Mouse (Mus musculus): Measurements from ENCODE around the gene Cldn22. TPM values are rescaled to one million over a fixed set of nuclear protein-coding genes. Genes with fewer than 3 reads are reported as not detected.

Gene Cldn22
- under 1 TPM; 0.31 TPM for total RNA-seq (2021)
- long read RNA-seq, experiment 1 = 0 reads
- long read RNA-seq, experiment 2 = 0 reads

DNA sequence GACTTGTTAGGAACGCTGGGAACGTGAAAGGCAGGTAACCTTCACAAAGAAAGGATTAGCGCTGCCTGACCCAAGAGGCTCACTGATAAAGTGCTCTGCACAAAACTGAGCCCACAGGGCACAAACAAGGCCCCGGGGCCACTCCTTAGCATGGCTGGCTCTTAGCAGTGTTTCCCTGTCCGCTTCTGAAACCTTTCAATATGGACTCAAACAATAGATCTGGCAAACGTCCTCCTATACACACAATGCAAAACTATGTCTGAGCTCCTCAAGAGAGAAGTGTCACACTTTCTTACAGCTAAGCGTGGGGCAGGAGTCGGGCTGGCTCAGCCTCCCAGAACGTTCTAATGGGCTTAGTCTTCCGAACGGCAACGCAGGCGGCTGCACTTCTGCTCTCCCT is at the start of gene Cldn22:
TSS of gene Cldn22 (plus strand) at position 301 of the 400 bp plus-strand sequence.
- intact Hi-C loops (cut with DNase I) = no loop called here
- DNase-seq = no peak
- no peak for TF ChIP-seq CTCF (IDR thresholded peaks at IDR 0.05)
- peak within 1 kb of the TSS; percentile 66 for H3K27ac ChIP-seq
- peak within 1 kb of the TSS; percentile 9; the same call in 1 of the 2 replicates for H3K4me3 ChIP-seq

DNA sequence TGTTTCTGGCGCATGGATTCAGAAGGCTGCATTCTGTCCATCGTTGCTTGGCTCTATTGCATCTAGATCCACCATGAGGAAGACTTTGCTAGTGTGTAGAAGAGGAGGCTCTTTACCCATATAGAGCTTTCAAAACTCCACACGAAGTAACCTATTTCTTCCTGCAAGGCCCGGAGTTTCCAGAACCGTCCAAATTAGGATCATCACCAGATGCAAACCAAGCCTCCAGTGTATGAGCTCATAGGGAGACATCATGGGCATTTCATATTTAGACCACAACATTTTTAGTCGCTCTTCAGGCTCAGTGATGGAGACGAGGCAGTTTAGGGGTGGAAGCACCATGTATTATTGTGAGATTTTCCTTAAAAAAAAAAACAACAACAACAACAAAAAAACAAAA is 46.9 kb upstream of the Cldn22 start:
- Histone ChIP-seq H3K4me3 (no peak overlapping the region), H3K27ac (no peak overlapping the region)
- intact Hi-C loops (cut with DNase I) = no loop called here
- no peak for DNase-seq
- TF ChIP-seq CTCF (IDR thresholded peaks at IDR 0.05) = no peak

DNA sequence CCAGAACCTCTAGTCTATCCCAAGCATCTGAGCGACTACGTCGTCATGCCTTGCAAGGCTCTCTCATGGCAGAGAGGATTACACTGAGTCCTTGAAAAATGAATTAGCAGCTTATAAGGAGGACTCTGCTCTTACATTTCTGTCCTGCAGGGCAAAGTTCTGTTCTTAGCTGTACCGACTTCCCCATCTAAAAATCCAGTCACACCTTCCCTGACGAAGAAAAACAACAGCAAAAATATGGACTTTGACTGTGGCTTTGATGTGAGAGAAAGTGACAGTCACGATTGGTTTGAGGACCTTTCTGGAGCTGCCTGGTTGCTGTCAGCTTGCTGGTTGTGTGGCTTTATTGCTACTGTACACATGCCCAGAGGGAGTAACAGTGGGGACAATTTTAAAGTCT is 44.7 kb upstream of the Cldn22 start:
- TF ChIP-seq CTCF (IDR thresholded peaks at IDR 0.05) = no peak
- intact Hi-C loops (cut with DNase I) = no loop called here
- H3K4me3 ChIP-seq = no peak overlapping the region

DNA sequence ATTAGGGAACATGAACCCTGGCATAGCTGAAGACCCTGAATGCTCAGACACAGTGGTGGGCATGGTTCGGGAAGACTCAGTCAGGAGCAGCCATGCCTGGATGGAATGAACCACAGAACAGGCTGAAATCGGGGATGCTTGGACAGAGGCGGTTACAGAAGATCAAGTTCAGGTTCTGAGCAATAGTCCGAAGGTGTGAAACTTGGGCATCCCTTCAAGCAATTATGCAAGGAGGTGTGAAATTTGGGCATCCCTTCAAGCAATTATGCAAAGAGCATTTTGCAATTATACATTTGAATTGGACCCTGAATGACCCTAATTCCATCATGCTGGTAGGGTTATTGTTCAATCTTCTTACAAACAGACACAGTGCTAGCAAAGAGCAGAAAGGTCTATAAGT is 42.4 kb upstream of the Cldn22 start:
- H3K27ac ChIP-seq = no peak overlapping the region
- DNase-seq = no peak
- intact Hi-C loops (cut with DNase I) = no loop called here
- no peak overlapping the region for H3K4me3 ChIP-seq
- TF ChIP-seq CTCF (IDR thresholded peaks at IDR 0.05) = no peak

More for the DNA sequence above, 44.7 kb upstream of the Cldn22 start:
- H3K27ac ChIP-seq = no peak overlapping the region
- DNase-seq = no peak

DNA sequence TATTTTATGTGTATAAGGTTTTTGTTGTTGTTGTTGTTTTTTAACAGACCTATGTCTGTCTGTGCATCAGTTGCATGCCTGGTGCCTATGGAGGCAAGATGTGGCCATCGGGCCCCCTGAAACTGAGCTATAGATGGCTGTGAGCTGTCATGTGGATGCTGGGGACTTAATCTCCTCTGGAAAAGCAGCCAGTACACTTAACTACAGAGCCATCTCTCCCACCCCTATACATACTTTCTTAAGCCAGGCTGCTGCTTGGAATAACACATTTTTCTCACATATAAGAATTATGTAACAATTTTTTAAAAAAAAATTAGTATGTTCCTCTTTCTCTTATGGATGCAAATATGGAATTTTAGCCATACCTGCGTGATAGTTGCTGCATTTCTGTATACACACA is 40.7 kb upstream of the Cldn22 start:
- DNase-seq = no peak
- no peak for TF ChIP-seq CTCF (IDR thresholded peaks at IDR 0.05)
- Histone ChIP-seq H3K4me3 (no peak overlapping the region), H3K27ac (peak overlapping the region; percentile 73)
- intact Hi-C loops (cut with DNase I) = no loop called here

DNA sequence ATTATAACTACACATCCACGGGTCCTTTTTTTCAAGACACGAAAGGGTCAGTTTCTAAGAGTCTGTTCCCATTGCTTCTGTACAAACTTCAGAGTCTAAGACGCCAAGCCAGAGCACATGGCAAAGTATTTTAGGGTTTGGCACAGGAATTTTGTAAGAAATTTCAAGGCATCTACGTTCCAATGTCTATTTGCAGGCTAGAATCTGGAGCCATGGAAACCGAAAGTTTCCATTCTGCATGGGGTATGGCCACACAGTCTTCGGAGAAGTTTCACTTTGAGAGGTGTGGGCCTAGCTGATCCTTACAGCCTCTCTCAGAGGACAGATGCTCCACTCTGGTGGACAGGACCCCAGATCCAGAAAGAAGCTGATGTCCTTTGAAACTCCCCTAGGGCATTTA is 40.3 kb upstream of the Cldn22 start:
- no peak for TF ChIP-seq CTCF (IDR thresholded peaks at IDR 0.05)
- H3K4me3 ChIP-seq = no peak overlapping the region
- DNase-seq = no peak
- H3K27ac ChIP-seq = peak overlapping the region; percentile 73
- intact Hi-C loops (cut with DNase I) = no loop called here

DNA sequence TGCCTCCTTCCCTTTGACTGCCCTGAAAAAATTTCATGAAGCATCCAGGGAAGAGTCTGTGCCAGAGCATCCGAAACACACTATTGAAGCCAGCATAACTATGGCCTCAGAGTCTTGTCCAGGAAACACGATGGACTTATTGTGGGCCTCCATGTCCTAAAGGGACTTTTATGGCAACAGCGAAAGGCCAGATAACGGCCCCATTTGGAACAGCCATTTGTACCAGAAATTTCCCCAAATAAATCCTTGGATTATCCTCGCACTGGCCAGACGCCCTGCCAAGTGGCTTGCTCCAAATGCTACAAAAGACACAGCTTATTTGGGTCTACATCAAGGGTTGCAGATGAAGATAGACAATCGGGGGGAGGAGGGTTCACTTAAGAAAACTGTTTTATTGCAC is 39.8 kb upstream of the Cldn22 start:
- DNase-seq = peak; percentile 49
- no peak for TF ChIP-seq CTCF (IDR thresholded peaks at IDR 0.05)
- peak overlapping the region; percentile 73 for H3K27ac ChIP-seq
- no peak overlapping the region for H3K4me3 ChIP-seq
- intact Hi-C loops (cut with DNase I) = no loop called here

DNA sequence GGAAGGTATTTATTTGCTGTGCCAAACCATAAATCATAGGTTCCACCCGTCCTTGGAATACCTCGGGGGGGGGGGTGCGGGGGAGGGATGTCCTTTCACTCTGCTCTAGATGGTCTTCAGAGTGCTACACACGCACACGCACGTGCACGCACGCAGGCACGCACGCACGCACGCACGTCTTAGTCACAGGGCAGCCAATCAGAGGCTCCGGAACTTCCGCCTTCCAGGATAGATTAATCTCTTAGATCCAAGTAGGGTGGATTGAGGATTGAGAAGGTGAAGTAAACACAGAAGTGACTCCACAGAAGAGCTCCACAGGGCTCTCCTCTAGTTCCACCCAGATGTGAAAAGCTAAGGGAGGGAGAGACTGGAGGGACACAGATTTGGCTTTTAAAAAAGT is 38.0 kb upstream of the Cldn22 start:
- no peak overlapping the region for H3K4me3 ChIP-seq
- TF ChIP-seq CTCF (IDR thresholded peaks at IDR 0.05) = no peak
- intact Hi-C loops (cut with DNase I) = no loop called here
- H3K27ac ChIP-seq = no peak overlapping the region
- no peak for DNase-seq

DNA sequence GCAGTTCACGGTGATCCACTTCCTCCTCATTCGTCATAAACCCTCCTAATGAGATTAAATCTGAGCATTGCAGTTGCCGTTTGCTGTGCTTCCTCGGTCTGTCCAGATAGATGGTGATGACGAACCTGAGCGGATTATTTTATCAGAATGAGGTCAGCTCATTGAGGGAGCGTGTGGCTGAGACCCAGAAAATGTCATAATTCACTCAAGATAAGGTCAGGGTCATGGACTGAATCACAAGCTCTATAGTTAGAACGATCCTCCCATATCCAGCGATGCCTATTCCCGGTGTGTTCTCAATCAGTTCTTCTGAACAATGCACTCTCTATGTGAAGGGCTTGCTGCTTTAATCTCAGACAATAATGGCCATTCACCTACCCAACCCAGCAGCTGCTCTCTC is 36.6 kb upstream of the Cldn22 start:
- no peak for TF ChIP-seq CTCF (IDR thresholded peaks at IDR 0.05)
- H3K4me3 ChIP-seq = no peak overlapping the region
- no peak for DNase-seq
- H3K27ac ChIP-seq = no peak overlapping the region; the same call in 1 of the 2 replicates
- intact Hi-C loops (cut with DNase I) = no loop called here

DNA sequence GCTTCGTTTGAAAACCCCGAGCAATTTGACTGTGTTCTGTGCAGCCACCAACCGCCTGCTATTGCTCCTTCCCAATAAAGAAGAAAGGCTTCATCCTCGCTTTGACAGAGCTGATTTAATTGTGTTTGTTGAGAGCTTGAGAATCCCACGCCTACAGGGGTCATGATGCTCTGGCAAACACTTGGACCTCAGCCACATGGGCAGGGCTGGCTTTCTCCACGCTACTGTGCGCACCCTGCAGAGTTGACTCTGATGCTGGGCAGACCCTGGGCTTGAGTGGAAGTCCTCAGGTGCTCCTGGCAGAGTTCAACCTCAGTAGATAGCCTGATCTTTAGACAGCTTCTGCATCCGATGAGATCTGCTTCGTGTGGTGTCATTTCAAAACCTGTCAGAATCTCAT is 32.3 kb upstream of the Cldn22 start:
- Histone ChIP-seq H3K27ac (no peak overlapping the region), H3K4me3 (no peak overlapping the region)
- intact Hi-C loops (cut with DNase I) = no loop called here
- DNase-seq = no peak
- TF ChIP-seq CTCF (IDR thresholded peaks at IDR 0.05) = no peak

DNA sequence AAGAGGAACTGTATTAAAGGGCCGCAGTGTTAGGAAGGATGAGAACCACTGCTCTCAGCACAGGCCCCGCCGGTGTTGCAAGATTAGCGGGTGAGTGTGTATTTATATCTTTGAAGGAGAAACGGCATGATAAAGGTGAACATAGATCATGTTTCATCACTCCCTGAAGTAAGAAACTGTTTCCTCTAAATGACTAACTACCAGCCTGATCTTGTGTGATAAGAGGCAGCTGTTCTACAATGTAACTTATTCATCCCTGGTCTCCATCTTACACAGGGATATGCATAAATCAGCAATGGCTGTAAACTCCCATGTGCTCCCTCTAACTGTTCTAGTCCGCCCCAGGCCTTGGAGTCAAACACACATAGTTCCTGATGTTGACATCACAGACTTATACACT is 24.8 kb upstream of the Cldn22 start:
- DNase-seq = no peak
- Histone ChIP-seq H3K4me3 (no peak overlapping the region), H3K27ac (no peak overlapping the region)
- intact Hi-C loops (cut with DNase I) = no loop called here
- no peak for TF ChIP-seq CTCF (IDR thresholded peaks at IDR 0.05)

DNA sequence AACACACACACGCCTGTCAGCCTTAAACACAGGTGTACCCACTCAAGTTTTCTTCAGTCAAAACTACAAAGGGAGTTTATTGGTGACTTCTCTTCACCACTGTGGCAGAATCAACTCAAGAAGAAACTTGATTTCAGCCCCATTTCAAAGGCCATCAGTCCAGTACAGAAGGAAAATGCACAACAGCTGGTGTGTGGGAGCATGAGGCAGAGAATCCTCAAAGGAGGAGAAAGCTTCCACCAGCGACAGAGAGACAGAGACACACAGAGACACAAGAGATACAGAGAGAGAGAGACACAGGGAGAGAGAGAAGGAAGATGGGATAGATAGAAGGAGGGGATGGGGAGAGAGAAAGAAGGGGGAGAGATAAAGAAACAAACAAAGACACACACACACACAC is 21.9 kb upstream of the Cldn22 start:
- intact Hi-C loops (cut with DNase I) = no loop called here
- no peak for TF ChIP-seq CTCF (IDR thresholded peaks at IDR 0.05)
- no peak for DNase-seq
- H3K4me3 ChIP-seq = no peak overlapping the region
- H3K27ac ChIP-seq = no peak overlapping the region

DNA sequence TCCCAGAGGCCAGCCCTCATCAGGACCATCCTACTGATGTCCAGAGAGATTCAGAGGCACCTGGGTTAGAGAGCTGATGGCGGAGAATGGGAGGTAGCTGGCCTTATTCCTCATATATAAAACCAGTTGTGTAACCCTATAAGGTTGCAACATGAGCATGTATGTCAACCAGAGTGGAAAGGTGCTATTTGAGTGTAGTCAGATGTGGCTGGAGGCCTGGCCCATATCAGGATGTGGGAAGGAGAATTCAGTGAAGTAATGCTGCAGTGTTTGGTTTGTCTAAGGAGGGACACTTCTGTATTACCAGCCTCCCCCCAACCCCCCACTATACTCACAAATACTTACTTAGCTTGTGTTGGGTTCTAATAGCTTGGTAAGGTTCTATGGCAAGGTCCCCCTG is 20.0 kb upstream of the Cldn22 start:
- no peak overlapping the region for H3K4me3 ChIP-seq
- TF ChIP-seq CTCF (IDR thresholded peaks at IDR 0.05) = no peak
- no peak for DNase-seq
- intact Hi-C loops (cut with DNase I) = no loop called here
- no peak overlapping the region for H3K27ac ChIP-seq

DNA sequence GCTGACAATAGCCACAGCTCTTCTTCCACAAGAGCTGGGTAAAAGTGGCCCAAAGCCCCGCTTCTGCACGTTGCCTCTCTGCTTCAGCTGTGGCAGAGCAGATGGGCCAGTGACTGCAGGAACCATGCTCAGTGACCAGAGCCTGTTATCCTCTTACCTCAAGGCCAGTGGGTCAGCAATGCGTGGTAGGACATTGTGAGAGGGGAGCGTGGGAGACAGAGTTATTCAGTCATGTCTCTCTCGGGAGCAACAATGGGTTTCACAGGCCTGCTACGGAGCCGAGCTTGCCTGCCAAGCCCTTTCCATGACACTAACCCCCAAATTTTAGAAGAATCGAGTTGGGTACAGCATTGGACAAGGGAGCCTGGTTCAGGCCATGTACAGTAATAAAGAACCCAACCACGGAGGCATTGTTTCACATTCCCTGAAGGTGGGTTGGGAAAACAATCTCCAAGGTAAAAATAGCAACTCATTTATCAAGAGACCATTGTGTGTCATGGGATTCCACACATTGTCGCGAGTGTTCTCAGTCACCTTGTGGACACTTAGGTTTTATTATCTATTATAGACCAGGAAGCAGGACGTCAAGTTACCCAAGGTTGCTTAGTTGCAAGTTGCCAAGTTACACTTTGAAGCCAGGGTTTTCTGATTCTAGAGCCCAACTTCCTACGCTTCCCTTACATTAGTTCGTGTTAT is 14.2 kb upstream of the Cldn22 start:
- intact Hi-C loops (cut with DNase I) = no loop called here
- no peak overlapping the region for H3K4me3 ChIP-seq
- H3K27ac ChIP-seq = no peak overlapping the region
- no peak for DNase-seq
- no peak for TF ChIP-seq CTCF (IDR thresholded peaks at IDR 0.05)
